Mouse (Mus musculus): ENCODE data around the gene Zc3h14. TPM values are rescaled to one million over a fixed set of nuclear protein-coding genes. Genes with fewer than 3 reads are reported as not detected.

The Zc3h14 gene
- 100 to 1,000 TPM; 100 to 108 (median 104) TPM for total RNA-seq (2022)

DNA sequence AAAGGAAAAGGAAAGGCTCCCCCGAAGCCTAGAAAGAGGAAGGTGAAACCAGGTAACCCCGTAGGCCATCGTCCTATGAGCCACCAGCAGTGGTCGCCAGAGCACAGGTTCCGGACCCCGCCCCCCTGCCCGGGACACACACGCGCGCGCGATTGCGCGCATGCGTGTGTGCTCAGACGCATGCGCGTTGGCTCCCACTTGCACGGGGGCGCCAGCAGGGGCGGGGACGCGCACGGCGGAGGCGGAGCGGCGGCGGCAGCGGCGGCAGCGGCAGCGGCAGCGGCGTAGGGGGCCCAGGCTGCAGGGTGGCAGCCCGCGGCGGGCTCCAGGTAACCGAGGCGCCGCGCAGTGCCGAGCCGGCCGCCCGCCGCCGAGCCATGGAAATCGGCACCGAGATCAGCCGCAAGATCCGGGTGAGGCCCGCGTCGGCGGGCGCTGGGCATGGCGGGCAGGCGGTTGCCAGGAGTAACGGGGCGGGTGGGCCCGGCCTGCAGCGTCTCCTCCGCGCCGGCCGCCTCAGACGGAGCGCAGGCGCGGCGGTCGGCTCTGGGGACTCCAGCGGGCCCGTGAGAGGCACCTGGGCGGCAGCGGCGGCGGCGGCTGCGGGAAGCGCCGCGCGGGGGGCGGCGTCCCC lies at the start of gene Zc3h14:
Gene Zc3h14, plus strand, starts transcription at position 219 of the 634 bp plus-strand sequence.
- peak; percentile 81 to 88 for DNase-seq (ENCODE audit: low spot score in 2 of 2)

DNA sequence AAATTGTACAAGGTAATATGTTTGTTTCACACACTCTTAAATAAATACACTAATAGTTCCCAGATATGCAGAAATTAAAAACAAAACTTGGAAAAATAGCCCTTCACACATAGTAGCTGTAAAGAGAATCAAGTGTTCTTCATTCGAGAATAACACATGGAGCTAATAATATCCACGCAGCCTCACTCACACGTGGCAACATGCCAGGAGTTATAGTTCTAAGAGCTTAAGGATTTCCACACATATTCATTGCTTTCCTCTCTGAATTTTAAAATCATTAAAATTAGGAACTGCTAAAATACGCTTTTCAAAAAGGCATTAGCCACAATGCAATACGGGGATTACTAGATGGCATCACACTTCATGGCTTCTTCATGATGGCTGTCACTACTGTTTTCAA lies 49.6 kb upstream of the Zc3h14 start:
- no peak for DNase-seq (ENCODE audit: low spot score in 2 of 2)

DNA sequence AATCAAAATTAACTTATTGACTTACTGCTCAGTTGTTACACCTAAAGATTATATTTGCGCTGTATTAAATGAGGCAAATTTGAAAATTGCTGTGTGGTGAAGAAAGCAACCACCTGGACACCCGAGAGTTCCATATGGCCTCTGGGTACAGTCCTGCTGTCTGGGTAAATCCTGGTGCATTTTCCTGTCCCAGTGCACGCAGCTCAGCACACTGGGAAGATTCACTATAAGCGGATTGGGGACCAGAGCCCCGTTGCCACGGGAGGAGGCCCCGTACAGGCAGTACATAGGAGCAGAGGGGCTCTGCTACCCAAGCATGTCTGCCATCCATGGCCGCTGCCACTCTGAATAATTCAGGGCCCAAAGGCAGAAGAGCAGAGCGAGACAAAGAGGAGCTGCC lies 45.2 kb upstream of the Zc3h14 start:
- no peak for DNase-seq (ENCODE audit: low spot score in 2 of 2)

DNA sequence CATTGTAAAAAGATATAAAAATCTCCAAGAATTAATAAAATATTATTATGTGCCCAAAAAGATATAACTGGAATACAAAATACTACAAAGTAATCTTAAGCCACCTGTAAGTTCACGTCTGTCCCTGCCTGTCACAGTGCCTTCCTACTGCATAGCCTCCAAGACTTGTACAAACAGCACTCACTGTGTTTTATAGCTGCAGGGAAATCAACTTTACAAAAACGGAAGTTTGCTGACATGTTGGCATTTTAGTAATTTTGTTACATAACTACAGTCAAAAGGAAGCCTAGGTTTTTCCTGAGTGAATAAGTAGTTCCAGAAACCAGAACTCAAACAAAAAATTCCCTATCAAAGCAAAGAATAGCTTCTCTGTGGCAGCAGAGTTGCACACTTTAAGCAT lies 43.2 kb upstream of the Zc3h14 start:
- DNase-seq (ENCODE audit: low spot score in 2 of 2) = no peak

DNA sequence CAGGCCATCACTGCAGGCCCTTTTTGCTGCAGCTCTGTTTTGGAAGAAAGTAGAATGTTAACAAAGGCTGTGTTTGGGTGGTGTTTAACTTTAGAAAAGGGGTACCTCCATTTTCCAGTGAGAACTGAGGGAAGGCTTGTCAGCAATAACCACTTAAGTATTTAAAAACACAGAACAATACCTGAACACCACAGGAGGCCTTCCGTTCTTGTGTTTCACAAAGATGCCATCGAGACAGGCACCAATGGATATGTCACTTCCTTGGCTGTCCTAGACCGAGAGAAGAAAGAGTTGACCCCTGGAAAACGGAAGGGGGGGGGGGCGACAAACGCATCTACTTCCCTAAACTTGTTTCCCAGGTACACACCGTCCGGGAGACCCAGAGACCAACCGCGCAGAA lies 42.8 kb upstream of the Zc3h14 start:
- DNase-seq (ENCODE audit: low spot score in 2 of 2) = no peak

DNA sequence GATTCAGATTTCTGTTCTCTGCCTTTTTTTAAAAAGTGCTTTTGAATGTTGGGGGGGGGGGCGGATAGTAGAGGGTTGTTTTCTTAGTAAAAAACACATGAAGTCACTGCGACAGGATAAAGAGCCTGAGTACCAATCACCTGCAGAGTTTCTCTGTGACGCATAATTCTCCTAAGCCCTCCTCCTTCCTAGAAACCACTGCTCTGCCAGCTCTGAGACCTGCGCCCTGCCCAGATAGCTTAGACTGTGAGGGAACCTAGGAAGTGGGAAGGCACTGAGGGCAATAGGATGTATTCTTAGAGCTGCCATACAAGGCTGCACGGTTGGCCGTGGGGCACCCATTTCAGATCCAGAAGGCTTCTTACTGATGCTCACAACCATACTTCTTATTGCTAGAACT lies 33.9 kb upstream of the Zc3h14 start:
- DNase-seq (ENCODE audit: low spot score in 2 of 2) = no peak

DNA sequence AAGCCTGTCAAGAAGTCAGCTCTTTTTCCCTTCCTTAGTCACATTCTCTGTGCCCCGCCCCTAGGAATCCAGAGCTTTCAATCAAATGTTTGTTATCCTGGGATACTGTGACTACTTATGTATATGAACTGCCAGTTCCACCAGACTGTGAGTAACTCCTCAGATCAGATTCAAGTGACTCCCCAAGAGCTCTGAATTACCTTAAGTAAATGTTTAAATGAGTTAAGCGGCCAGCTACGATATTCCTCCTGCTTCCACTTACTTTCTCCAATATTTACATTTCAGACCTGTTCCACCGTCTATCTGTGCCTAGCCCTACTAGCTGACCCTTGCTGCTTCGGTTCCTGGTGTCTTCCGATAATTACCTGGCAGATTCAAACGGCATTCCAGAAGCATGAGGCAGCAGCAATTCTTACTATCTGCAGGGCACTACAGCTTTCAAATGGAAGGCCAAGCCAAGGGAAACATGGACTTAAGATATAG lies 33.1 kb upstream of the Zc3h14 start:
- DNase-seq (ENCODE audit: low spot score in 2 of 2) = no peak

DNA sequence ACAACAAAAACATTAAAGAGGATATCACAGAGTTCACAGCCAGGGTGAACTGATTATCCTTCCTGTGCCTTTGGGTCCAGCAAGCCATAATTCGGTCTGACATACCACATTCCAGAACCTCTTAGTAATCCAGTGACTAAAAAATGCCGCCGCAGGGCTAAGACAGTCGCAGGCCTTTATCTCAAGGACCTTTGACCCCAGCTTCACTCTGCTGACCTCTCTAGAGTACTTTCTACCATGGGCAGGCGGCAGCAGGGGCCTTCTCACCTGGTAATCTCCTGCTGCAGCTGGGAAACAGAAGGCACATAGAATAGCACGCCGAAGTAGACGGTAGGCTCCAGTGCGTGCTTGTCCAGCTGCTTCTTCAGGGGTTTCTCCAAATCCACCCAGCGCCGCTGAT lies 32.0 kb upstream of the Zc3h14 start:
- no peak for DNase-seq (ENCODE audit: low spot score in 2 of 2)

DNA sequence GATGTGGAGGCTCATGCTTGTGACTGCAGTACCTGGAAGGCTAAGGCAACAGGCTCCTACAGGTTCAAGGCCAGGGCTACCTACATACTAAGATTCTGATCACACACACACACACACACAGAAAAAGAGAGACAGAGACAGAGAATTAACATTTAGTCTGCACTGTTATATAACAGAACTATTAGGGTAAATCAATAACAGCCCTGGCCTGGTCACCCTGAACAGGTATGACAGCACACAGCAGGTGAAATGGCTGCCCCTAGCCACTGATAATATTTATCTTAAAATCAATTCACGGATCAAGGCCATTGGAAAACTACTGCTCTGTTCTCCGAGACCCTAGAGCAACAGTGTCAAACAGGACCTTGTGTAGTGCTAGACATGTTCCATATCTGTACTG lies 30.6 kb upstream of the Zc3h14 start:
- no peak for DNase-seq (ENCODE audit: low spot score in 2 of 2)

DNA sequence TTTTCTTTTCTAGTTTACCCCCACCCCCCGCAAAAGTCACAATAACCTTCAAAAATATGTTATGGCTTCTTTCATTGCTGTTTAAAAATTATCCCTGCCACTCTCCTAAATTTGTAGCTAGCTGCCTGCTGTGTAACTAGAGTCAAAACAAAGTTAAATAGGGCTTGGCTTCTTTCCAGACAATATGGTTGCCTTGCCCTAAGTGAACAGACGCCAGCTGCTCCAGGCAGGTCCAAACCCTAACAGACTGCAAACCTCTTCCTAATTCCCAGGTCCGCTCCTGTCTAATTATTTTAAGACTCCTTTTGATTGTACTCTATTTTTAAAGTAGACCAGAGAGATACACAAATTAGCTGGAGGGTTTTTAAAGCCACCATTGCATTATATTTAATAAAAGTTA lies 26.1 kb upstream of the Zc3h14 start:
- DNase-seq (ENCODE audit: low spot score in 2 of 2) = no peak

DNA sequence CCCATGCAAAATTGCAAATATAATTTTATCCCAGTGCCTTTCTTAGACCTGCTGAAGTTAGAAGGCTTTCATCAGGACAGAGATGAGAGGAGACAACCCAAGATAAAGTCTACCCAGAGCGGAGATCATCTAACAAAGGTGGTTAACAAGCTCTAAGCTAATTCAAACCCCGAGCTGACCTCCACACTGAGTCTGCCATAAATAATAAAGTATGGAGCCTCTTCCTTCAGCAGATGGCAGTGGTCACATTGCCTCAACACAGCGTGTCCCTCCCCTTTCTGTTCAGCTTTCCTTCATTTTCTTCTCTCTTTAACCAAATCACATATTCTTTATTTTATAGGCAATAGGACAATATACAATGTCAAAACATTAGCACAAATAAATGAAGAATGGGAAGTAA lies 25.7 kb upstream of the Zc3h14 start:
- DNase-seq (ENCODE audit: low spot score in 2 of 2) = no peak

DNA sequence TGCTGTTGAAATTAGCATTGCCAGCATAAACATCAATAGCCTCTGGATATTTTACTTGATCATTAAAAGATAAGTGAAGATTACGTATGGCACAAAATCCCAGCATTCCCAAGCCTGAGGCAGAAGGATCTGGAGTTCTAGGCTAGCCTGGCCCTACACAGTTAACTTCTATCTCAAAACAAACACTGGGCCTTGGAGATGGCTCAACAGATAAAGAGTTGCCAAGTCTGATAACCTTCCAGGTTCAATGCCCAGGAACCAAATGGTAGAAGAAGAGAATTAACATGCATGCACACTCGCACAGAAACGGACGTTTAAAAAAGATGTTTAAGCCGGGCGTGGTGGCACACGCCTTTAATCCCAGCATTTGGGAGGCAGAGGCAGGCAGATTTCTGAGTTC lies 22.5 kb upstream of the Zc3h14 start:
- DNase-seq (ENCODE audit: low spot score in 2 of 2) = no peak

DNA sequence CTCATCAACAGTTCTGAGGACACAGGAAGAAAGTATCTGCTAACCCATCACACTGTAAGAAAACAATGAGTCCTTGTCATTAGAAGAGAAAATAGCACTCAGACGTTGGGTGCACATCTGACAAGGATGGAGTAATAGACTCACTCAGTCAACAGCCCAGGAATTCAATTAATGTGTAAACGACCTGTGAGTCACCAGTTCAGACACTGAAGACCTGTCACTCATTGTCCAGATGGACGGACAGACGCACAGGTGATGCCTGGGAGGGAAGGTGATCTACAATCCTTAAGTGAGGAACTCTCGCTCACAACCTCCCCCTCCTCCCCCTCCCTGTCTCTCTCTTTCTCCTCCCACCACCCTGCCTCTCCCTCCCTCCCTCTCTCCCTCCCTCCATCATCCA lies 21.8 kb upstream of the Zc3h14 start:
- DNase-seq (ENCODE audit: low spot score in 2 of 2) = no peak

DNA sequence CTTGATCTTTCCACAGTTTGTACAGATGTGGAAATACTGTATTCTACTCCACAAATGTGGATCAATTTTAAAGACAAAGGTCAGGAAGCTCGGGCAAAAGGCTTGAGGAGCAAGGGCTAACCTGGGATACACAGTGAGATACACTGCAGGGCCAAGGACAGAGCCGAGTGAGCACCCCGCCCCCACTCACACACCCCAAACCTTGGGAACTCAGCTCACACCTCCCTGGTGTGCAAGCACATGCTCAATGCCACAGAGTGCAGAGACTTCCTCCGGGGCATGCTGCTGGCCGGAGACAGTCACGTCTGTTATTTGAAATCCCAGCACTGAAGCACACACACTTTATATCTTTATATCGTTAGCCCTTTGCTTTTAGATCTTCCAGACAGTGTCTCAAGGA lies 20.7 kb upstream of the Zc3h14 start:
- DNase-seq (ENCODE audit: low spot score in 2 of 2) = no peak

DNA sequence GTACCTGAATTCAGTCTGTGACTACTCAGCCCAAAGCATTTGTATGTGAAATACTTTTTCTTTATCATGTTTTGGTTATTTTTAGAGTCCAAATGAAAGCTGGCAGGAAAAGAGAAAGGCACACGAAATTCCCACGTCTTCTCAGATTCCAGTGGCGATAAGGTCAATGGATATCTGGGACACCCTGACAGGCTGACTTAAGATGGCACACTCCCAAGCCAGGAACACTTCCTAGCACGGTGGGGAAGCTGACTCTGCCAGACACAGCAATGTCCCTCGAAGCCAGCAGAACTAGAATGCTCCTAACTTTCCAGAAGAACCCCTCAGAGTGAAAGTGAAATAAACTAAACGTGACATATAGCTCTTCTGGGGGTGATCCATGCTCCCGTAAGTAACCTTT lies 19.6 kb upstream of the Zc3h14 start:
- DNase-seq (ENCODE audit: low spot score in 2 of 2) = no peak

DNA sequence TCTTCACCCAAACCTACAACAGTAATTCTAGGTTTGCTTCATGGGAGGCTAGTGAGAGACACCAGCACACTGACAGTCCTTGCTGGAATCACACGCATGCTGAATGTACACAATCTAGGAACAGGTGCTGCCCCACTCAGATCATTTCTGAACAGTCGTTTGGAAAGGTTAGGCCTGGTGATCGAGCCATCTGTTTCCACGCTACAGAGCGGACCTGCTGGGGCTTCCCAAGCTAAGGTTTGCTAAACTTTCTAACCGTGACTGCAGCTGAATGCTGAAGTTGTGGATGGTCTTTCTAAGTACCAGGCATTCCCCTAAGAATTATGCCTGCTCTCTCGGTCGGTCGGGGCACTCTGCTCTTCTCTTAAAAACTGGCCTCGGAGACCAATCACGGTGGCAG lies 16.1 kb upstream of the Zc3h14 start:
- DNase-seq (ENCODE audit: low spot score in 2 of 2) = no peak

DNA sequence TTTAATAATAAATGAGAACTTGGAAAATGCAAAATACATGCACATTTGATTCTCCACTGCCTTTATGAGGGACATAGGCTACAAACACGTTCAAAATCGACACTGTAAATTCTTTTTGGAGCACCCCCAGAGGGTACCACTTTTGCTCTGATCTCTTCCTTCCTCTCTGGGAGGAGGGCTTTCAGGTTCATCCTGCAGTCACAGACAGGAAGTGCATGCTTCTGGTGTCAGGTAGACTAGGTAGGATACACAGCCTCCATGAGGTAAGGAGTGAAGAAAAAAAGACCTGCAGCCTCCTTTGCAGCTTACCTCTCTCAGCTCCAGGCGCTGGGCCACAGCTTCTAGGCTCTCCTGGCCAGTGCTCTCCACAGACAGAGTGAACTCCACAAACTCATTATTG lies 13.6 kb upstream of the Zc3h14 start:
- no peak for DNase-seq (ENCODE audit: low spot score in 2 of 2)

DNA sequence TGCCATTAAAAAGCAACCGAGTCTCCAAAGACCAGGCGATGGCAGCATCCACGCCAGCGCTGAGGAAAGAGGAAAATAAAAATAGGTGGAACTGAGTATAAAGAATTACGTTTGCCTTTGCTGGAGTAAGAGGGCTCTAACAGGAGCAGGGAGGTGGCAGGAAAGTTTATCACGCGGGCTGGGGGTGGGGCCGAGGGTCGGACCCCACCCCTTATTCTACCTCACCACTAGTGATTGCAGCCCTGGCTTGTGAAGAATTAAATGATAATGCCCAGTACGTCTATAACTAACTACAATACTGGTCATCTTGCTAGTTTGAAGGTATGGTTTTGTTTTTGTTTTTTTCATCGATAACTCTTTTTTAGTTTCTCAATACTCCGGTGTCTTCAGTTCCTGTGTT lies 13.0 kb upstream of the Zc3h14 start:
- no peak for DNase-seq (ENCODE audit: low spot score in 2 of 2)

DNA sequence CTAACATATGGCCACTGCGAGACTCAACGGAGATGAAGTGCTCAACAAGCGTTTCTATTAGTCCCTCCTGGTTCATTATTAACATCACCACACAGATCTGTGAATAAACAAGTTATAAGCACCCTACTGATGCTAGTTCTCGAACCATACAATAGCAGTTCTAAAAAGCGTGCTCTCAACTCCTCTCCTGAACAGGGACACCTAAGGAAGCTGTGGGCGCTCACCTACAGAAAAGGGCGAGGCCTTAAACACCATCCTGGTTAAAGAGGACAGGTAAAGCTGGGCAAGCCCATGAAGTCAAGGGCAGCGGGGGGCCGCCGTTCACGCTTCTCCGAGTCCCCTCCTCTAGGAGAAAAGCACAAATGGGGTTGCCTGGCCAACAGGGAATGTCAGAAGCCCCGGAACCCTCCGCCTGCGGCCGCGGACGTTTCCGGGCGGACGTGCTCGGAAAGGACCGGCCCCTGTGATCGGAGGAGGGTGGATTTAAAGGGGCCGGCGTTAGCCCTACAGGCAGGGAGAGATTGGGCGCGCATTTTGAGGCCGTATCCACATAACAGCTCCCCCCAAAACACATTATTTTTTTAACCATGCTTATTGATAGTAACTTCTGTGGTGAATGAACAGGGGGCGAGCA lies 12.4 kb upstream of the Zc3h14 start:
- DNase-seq (ENCODE audit: low spot score in 2 of 2) = peak; percentile 68 to 79

DNA sequence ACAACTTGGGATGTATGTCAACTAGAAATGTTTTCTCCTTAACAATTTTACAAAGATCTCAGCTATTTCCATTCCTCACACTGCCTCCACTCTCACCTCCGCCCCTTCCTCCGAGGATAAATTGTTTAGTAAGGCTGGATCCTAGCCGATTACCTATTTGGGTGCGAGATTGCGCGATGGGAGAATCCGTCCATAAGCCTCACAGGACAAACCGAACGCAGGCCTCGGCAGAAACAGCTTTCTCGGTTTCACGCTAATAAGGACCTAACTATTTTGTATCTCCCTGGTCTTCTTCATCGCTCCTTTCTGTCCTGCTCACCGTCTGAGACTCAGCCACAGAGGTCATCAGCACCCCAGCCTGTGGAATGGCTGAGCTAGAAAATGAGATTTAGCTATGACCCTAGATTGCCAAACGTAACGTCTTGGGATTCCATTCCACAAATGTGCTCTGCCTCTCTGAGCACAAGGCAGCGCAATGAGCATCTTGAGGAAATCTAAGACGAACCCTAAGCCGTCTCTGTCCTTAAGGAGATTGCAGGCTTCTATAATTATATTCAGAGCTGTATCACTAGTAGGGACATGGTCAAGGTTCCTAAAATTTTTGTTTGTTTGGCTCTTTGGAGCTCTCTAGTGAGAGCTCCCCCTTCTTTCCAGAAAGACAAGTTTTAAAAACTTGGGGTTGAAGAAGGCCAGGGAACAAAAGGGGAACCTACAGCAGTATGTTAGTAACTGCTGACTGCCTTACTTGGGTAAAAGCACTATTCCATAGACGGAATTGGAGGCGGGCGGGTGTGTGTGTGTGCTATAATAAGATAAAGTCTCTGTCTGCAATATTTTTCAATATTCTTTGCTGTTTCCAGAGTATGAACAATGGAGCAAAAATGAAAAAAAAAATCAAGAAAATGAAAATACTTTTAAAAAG lies 11.6 kb upstream of the Zc3h14 start:
- DNase-seq (ENCODE audit: low spot score in 2 of 2) = no peak

DNA sequence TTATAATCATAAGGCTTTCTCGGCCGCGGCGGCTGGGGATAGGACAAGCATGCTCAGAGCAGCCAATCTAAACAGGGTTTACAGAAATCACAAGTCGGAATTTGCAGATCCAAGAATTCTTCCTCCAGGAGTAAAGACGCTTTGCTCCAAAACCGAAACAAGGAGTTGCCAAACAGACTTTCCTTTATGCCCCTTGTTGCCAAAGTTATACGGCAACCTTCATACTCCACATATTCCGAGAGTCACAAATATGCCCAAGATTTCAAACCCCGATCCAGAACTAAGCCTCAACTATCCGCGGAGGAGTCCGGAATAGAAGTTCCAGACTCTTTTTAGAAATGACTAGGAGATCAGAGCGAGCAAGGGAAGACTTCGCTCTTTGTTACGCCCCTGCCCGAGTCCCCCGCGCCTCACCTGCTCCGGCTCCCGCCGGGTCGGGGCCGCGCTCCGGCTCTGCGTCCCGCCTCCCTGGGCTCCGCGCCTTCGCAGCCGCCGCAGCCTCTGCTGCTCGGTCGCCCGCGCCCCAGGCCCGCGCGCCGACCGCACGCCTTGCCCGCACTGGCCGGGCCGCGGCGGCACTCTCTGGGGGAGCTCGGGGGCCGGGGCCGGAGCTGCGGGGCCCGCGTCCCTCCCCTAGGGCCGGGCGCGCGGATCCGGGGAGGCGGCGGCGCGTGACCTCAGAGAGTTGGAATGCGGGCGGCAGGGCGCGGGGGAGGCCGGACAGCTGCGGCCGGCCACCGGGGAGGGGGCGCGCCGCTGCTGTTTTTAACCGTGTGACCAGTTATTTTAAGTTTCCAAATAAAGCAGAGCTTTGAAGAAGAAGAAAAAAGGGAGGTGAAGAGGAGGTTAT lies 9.6 kb upstream of the Zc3h14 start, which contains the start of gene Ptpn21:
Gene Ptpn21, minus strand, starts transcription at position 455 of the 850 bp plus-strand sequence.
- DNase-seq (ENCODE audit: low spot score in 2 of 2) = no peak

Measured in left cerebral cortex, adult 8-10 months (tissue).